Mouse (Mus musculus) c-Kit-positive CD71-positive TER-119-positive erythroid progenitor cells, embryonic 14.5 days (primary cell): Measurements from ENCODE around the gene Etnk1.
A peak's percentile ranks its signal among the peaks of the same experiment; 100 is the strongest.
"Not testable (repeated sequence)": the region's sequence is repeated elsewhere in the genome, so short reads cannot be mapped to it uniquely, and the experiment has no call there.

Experiments
- DNase-seq: peaks from one replicate; pipeline ENCODE4 v3.0.0-alpha.2; 2013; ENCODE audit warnings: low spot score

Gene Etnk1

DNA sequence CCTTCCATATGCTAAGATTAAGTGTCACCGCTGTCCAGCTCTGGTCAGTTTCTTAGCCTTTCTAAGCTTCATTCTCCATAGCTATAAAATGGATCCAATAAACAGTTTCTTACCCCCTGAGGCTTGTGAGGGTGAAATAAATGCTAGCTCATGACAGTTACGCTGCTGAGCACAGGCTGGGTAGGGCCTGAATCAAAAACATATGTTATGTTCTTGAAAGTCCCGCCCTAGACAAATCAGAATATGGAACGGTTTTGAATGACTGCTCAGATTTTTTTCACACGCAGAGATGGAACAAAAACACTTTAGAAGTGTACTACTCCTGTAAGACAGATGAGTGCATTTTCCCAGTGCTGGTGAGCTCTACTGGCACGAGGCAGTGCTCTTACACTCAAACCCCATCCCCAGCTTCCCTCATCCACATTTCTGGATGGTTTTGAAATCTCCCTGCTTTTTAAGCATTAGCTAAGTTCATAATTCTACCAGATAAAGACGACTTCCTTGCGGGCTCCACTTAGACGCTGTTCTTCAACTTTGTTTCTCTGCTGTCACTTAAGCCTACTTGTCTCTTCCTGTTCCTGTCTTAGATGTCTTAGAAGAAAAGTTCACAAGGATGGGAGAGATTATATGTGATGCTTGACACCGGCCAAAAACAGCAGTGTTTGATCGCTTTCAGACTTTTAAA is 4.9 kb downstream of the Etnk1 start:
- no peak for DNase-seq

DNA sequence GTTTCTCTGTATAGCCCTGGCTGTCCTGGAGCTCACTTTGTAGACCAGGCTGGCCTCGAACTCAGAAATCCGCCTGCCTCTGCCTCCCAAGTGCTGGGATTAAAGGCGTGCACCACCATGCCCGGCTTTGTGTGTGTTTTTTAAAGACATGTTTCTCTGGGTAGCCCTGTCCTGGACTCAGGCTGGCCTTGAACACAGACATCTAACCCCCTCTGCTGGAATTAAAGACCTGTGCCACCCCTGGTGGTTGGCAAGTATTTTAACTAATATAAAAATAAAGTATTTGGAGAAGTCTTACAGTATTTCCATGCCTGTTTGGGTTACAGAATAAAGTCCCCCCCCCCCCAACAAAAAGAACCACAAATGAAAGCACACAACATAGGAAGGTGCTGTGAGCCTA is 5.7 kb downstream of the Etnk1 start:
- not testable (repeated sequence) for DNase-seq

DNA sequence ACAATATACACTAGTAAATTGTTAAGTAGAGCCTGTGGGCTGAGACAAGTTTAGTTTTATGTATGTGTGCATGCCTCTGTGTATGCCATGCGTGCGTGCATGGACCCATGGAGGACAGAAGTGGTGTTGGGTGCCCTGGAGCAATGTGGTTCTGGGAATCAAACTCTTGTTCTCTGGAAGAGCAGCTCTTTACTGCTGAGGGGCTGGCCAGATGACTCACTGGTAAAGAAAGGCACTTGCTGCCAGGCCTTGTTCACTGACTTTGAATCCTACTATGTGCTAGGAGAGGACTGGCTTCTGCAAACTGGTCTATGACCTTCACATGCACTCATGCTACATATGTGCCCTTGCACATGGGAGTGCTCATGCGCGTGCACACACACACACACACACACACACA is 7.2 kb downstream of the Etnk1 start:
- no peak for DNase-seq

DNA sequence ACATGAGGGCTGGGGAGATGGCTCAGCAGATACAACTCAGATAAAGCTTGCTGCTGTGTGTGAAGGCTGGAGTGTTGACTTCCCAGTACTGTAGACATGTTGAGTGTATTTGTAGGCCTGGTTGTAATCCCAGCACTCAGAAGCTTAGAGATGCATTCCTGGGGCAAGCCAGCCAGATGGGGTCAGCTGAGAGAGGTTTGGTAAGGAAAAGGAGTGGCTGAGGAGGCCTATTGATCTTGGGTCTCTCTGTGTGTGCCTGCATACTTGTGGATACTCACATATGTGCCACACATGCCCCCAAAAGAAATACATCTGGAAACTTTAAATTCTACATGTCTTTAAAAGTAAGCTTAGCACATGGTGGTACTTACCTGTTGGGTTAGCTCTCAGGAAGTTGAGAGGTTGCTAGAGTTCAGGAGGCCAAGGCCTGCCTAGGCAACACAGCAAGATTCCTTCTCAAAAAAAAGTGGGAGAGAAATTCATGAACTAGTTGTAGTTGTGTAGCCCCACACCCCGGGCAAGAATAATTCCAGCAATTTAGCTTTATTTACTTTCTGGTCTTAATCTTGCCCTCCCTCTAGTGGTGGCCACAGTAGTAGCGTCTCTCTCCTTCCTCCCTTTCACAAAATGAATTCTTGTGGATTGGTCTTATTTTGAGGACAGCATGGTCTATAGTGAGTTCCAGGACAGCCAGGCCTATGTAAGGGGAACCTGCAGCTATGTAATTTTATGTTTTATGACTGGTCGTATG is 8.1 kb downstream of the Etnk1 start:
- peak; percentile 29 for DNase-seq

DNA sequence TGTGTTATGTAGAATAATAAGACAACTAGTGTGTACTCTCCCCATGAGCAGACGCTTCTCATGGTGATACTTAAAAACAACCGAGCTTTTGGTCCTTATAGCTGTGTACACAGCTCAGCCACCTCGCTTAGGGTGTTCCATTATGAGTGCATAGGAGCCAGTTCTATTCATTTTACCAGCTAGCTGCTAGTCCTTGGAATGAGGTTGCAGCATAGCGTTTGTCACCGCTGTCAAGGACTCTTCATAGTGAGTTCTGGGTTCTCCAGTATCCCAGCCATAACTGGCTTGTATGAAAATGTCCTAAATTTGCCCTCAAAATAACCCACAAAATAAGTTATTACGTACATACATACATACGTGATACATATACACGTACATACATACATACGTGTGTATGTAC is 9.1 kb downstream of the Etnk1 start:
- no peak for DNase-seq

DNA sequence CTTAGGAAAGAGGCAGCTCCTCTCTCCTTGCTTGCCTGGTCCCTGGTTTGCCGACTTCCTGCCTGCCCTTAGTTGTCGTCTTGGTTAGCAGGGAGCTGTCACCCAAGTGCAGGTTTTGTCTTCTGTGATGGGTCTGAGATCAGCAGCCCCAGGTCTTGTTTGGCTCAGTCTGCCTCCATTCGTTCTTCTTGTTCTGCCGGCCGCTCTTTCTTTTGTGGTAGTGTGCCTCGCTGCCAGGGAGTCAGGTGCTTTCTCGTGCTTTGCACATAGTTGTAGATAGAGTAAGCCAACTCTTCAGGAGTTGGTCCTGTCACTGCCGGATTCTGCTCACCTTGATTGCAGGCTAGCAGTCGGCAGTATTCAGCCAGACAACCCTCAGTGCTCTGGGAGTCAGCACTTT is 9.6 kb downstream of the Etnk1 start:
- DNase-seq: no peak

DNA sequence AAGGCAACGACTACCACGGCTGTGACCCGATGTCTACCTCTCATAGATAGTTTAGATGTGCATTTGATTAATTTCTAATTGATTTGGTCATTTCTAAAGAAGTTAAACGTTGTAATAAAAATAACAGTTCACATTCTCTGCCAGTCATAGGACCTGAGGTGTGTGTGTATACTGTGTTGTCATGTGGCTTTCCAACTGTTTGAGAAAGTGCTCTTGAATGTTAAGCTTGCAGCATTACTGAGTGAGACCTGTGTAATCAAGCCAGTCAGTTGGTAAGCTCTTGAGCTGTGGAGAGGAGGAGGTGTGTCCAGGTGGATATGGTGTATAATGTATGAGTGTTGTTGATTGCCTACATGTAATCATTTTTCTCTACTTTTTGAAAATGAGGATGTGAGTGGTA is 12.2 kb downstream of the Etnk1 start:
- DNase-seq: no peak

DNA sequence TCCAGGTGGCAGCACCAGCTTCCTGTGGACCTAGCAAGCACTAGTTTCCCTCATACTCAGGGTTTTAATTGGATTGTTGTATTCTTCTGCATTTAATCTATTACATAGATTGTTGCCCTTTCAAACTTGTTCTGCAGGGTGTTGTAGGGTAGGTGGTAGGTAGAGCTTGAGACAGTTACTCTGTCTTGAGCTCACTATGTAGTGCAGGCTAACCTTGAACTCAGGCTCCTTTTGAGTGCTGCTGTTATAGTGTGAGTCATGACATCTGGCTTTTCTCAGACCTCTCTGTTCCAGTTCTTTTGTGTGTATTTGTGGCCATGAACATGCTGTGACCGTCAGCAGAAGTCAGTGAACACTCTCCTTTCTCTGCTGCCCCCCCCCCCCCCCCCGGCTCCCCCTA is 12.7 kb downstream of the Etnk1 start:
- DNase-seq: no peak

DNA sequence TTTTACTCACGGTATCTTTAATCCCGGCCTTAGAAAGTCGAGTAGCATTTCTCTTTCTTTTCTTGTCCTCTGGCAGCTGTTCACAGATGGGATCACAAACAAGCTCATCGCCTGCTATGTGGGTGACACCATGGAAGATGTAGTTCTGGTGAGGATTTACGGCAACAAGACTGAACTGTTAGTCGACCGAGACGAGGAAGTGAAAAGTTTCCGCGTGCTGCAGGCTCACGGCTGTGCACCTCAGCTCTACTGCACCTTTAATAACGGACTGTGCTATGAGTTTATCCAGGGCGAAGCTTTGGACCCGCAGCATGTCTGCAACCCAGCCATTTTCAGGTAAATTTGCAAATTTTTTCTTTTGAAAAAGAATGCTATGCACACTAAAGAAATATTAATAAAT is 13.5 kb downstream of the Etnk1 start:
- DNase-seq: no peak

DNA sequence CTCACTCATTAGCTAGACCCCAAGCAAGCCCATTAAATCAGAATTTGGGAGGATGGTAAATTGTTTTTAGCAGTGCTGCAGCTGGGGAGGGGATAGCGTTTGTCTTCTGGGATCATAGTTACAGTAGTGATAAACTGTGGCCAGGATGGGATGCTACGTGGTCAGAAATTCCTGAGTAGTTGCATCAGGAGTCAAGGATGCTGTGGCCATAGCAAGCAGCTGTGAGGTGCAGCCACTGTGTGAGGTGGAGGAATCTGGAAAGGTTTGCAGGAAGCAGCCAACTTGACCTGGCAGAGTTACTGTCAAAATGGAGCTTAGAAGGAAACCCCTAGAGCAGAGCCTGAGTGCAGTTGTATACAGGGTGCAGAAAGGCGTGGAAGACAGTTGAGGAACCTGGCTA is 17.1 kb downstream of the Etnk1 start:
- no peak for DNase-seq

DNA sequence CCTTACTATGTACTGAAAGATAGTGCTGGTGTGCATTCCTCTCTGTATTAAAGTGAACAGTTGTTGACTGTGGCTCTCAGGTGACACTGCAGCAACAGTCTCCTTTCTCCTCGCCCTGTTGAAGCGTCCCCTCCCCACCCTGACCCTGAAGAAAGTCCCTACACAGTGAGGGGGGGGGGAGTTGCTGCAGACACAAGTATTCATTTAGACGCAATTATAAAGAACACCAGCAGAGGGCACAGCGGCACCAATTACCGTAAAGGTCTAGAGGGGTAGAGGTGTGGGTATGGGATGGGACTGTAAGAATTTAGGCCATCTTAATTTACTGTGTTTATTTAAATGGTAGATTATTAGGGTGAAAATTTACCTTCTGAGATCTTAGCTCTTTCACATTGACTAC is 17.7 kb downstream of the Etnk1 start:
- DNase-seq: no peak

DNA sequence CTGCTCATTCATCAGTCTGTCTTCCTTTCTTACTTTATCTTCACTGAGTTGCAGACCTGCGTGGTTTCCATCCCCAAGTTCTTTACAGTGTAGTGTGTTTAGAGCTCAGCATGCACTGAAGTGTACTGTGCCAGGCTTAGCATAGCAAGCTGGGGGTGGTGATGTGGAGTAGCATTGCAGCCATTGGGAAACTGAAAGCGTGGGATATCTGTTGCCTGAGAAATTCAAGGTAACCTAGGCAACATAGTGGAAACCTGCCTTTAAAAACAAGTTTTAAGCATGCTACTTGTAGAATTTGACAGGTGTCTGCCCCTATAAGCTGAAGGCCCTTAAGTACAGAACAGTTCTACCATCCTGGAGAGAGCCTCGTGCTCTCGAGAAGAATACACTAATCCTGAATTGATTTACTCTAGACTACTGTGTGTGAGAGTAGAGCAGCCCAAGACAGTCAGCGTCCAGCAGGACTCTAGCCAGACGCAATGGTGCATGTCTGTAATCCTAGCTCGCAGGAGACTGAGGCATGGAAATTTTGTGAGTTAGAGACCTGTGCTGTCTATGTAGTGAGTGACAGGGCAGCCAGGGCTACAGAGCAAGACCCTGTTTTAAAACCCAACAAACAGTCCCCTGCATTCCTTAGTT is 23.9 kb downstream of the Etnk1 start:
- no peak for DNase-seq

DNA sequence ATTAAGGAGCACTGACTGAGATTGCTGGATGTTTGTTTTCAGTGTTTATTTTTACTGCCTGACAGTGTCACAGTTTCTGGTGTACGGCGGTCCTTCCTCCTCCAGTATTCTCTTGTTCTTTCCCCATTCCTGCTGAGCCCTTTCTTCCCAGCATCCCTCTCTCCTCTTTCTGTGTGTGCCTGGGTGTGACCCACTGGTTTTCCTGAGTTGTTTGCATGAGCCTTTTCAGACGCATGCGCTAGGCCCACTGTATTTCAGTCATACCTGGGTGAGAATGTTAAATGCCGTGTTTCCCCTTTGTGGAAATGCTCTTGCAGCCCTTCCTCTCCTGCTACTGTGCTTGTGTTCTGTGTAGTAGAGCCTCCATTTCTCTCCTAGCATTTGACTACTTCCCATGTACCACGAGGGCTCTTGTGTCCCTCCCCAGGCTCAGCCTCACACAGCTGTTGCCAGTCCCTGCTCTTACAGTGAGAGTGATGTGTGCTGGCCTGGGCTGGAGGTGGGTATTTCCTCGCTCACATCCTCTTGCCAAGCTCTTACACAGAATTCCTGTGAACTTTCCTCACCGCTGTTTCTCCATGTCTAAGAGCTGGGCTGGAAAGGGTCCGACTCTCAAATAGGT is 24.6 kb downstream of the Etnk1 start:
- no peak for DNase-seq

DNA sequence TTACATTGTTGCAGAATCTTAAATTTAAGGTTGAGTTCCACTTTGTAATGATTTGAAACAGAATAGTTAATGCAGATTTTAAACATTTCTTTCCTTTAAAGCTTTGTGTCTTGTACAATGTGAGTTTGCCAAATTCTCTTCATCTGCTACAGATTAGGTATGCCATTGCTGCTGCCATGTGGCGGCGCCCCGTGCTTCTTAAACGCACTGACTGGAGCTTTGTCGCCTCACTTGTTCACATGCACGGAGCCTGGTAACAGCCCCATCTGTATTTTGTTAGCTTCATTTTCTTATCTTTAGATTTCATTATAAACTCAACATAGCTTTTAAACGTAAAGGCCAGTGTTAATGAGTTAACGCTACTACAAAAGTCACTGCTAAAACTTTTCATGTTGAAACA is 25.7 kb downstream of the Etnk1 start:
- no peak for DNase-seq

DNA sequence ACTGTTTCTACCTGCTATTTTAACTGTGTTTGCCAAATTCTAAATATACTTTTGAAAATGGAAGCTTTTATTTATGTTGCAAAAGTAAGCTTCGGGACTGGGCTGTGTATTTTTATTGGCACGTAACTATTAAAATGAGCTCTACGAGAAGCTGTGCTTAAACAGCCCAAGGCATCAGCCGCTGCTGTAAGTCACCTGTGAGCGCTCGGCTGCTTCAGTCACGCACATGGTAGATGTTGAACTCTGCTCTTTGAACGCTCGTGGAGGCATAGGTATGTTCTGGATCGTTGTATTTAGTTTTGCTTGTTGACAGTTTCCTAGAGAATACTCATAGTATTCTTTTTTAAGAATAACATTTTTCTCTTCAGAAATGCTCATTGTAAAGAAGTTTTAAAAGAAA is 26.1 kb downstream of the Etnk1 start:
- no peak for DNase-seq

DNA sequence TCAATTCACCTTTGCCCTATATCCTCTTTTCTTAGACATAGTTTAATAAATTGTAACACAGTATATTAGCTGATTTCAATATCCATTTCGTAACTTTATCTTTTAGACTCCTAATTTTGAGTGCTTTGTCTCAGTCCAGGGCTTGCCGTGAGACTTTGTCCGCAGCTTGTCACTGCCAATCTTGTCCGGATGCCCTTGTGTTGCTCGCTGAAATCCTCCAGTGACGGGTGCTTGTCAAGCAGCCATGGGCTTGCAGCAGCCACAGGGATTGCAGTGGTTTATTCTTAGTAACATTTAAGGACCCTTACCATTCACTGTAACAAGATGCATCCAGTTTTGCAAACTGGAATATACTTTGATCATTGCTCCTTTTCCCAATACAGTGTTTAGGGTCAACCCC is 26.6 kb downstream of the Etnk1 start:
- no peak for DNase-seq

DNA sequence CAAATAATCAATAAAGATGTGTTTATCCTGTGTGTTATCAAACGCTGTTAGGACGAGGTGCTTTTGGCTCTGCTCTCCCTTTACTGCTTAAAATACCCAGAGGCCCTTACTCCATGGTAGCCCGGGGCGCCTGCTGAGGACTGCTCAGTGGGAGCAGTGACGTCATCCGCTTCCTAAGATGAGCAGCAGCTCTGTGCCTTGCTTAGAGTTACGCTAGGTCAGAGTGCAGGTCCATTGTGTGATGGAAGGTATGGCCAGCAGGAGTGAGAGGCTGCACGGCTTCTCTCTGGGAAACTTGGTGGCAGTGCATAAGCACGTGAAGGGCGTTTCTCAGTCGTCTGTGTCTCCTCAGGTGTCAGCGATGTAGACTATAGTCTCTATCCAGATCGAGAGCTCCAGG is 30.0 kb downstream of the Etnk1 start:
- DNase-seq: no peak

DNA sequence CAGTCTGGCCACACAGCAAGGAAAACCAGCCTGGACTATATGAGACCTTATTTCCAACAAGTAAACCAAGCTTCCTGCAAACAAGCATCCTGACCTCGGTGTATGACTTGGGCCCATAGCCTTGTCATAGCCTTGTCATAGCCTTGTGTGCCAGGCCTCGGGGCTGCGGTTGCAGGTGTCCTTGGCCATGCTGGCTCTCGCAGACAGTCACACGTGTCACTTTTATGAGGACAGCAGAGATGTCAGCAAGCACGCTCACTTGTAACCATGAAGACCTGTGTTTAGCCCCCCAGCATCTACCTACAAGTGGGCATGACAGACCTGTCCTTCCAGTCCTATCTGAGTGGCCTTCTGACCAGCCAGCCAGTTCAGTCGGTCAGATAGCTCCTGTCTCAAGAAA is 31.4 kb downstream of the Etnk1 start:
- no peak for DNase-seq

DNA sequence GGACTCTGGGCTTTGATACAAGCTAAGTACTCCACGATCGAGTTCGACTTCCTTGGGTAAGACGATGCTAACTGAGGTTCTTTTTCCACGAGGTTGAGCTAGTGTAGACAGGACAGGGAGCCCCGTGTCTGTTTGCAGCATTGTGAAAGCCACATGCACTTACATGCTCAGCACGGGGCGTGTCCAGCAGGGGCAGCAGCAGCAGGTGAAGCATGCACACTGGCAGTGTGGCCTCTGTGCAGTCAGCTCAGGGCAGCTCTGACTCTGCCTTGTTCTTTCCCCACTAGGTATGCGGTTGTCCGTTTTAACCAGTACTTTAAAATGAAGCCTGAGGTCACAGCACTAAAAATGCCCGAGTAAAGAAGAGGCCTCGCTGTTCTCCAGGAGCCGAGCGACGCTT is 36.1 kb downstream of the Etnk1 start:
- DNase-seq: no peak

DNA sequence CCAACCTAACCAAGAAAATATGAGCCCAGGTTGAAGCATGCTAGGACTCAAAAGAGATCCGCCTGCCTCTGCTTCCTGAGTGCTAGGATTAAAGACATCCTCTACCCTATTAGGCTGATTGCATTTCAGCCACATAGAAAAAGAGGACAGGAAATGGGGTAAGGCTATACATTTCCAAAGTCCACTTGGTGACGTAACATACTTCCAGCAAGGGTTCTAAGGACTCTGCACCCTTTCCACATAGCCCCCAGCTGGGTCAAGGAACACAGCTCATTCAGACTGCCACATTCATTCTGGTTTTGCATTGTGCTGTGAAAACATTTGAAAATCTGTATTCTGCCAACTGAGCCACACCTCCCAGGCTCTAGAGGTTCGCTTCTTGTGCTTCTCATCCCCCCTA is 41.9 kb downstream of the Etnk1 start:
- no peak for DNase-seq

DNA sequence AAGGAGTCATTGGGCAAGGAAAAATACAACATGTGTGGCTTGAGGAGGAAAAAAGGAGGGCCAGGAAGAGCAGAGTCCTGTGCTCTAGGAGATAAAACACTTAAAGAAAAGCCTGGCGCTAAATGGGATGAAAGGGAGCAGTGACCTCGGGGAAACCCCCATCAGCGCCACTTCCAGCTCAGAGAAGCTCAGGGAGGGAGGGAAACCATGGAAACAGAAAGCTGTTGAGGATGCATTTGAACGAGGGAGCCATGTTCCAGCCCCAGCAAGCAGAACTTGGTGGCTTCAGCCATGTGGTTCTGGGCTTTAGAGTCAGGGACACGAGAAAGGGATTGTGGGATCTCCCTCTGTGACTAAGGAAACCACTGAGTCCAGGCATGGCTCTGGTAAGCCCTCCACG is 45.7 kb downstream of the Etnk1 start:
- no peak for DNase-seq

DNA sequence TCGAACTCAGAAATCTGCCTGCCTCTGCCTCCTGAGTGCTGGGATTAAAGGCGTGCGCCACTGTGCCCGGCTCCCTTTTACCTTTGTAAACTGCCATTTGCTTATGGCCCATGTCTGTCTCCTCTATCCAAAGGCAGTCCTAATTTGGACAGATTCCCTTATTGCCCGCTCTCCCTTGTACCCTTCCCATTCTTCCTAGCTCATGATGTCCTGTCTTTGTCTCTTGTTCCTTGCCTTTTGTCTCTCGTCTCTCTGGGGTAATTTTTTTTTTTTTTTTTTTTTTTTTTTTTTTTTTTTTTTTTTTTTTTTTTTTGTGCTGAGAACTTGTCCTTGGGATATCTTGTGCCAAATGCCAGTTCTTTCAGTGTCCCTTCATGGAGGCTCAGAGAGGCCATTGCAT is 46.4 kb downstream of the Etnk1 start:
- no peak for DNase-seq

DNA sequence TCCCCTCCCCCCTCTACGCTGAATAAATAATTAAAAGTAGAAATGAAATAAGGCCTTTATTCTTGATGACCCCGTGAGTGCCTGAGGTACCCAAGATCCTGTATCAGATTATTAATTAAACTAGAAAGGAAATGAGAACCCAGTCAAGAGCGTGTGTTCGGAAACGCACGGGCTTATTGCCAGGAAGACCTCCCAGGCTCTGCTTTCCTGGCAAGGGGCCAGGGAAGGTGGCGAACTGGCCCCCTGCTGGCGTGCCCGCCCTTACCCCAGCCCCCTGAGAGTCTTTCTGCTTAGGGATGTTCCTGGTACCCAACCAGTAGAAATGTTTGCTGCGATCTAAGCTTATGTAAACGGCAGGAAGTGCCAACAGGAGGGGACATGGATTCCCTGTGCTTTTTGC is 49.2 kb downstream of the Etnk1 start:
- DNase-seq: no peak
